Mouse (Mus musculus) myocyte (in vitro differentiated cells): Measurements from ENCODE around the gene Nedd9.

Experiments
- CEBPB ChIP-seq: IDR thresholded peaks from 2 replicates; pipeline ENCODE4 v1.6.1; 2011; ENCODE audit warnings: mild to moderate bottlenecking, moderate library complexity; ENCODE audit not compliant: poor library complexity, insufficient read depth, severe bottlenecking
- MAX ChIP-seq: IDR thresholded peaks from one replicate; pipeline ENCODE4 v1.6.1; 2011; ENCODE audit warnings: low read depth, mild to moderate bottlenecking, control low read depth
- MYOD1 ChIP-seq, 3 experiments: IDR thresholded peaks; one replicate each; pipeline ENCODE4 v1.6.1; 2011; ENCODE audit warnings: control low read depth in 2 of 3, low read depth in 2 of 3, mild to moderate bottlenecking in 2 of 3, moderate library complexity in 1 of 3; ENCODE audit not compliant: insufficient read length in 2 of 3, control insufficient read depth in 1 of 3
- MYOG ChIP-seq, 3 experiments: IDR thresholded peaks; one replicate each; pipeline ENCODE4 v1.6.1; 2011; ENCODE audit warnings: control low read depth in 2 of 3, low read depth in 2 of 3, mild to moderate bottlenecking in 2 of 3; ENCODE audit not compliant: insufficient read length in 2 of 3, control insufficient read depth in 1 of 3, insufficient read depth in 1 of 3
- POLR2A ChIP-seq: IDR thresholded peaks from one replicate; pipeline ENCODE4 v1.6.1; 2011; ENCODE audit warnings: low read depth, mild to moderate bottlenecking, control low read depth, moderate library complexity; ENCODE audit not compliant: insufficient read length
- POLR2AphosphoS2 ChIP-seq: IDR thresholded peaks from one replicate; pipeline ENCODE4 v1.6.1; 2011; ENCODE audit warnings: low read depth, control low read depth; ENCODE audit not compliant: insufficient read length
- REST ChIP-seq: IDR thresholded peaks from one replicate; pipeline ENCODE4 v1.6.1; 2011; ENCODE audit warnings: mild to moderate bottlenecking, control low read depth, moderate library complexity; ENCODE audit not compliant: insufficient read depth, insufficient read length
- TCF12 ChIP-seq: IDR thresholded peaks from one replicate; pipeline ENCODE4 v1.6.1; 2011; ENCODE audit warnings: mild to moderate bottlenecking, control low read depth; ENCODE audit not compliant: poor library complexity, insufficient read depth, severe bottlenecking
- TCF3 ChIP-seq: IDR thresholded peaks from one replicate; pipeline ENCODE4 v1.6.1; 2011; ENCODE audit warnings: low read depth, control low read depth; ENCODE audit not compliant: insufficient read length
- USF1 ChIP-seq: IDR thresholded peaks from one replicate; pipeline ENCODE4 v1.6.1; 2011; ENCODE audit warnings: low read depth, mild to moderate bottlenecking, control low read depth, moderate library complexity

GRCm38 (mm10) chr13:41283256-41283655 lies 203.9 kb downstream of the Nedd9 start:
- TF ChIP-seq POLR2A (no peak), TCF12 (no peak), REST (no peak), TCF3 (no peak), POLR2AphosphoS2 (no peak), MYOG (IDR thresholded peaks at IDR 0.05; ENCODE audit: control insufficient read depth in 1 of 3, insufficient read depth in 1 of 3, insufficient read length in 2 of 3, low read depth in 2 of 3) (no peak), MAX (no peak), USF1 (no peak), CEBPB (no peak), MYOD1 (IDR thresholded peaks at IDR 0.05; ENCODE audit: control insufficient read depth in 1 of 3, insufficient read length in 2 of 3, low read depth in 2 of 3) (no peak)
